Mouse (Mus musculus) spleen, postnatal 36 days (tissue): Measurements from ENCODE around the gene Arl5c.

Source experiments
- DNase-seq, 2 experiments: peaks; one replicate each; pipeline ENCODE4 v3.0.0; 2022; ENCODE audit warnings: low spot score in 2 of 2, mixed read lengths in 1 of 2

The Arl5c gene

GRCm38 (mm10) chr11:97960907-97961306, 35.1 kb downstream of the Arl5c start:
- no peak for DNase-seq

- no peak for DNase-seq
Measured at GRCm38 (mm10) chr11:97959300-97959680, 36.7 kb downstream of the Arl5c start.

- DNase-seq: no peak
Measured at GRCm38 (mm10) chr11:97958641-97959299, 37.2 kb downstream of the Arl5c start.

- DNase-seq: no peak
Measured at GRCm38 (mm10) chr11:97956905-97957560, 38.9 kb downstream of the Arl5c start.

GRCm38 (mm10) chr11:97955915-97956314, 40.1 kb downstream of the Arl5c start:
- no peak for DNase-seq

- peak; percentile 45 to 47 for DNase-seq
Measured at GRCm38 (mm10) chr11:97955146-97955902, 40.7 kb downstream of the Arl5c start.

- no peak for DNase-seq
Measured at GRCm38 (mm10) chr11:97954469-97955141, 41.4 kb downstream of the Arl5c start.

GRCm38 (mm10) chr11:97953939-97954275, 42.1 kb downstream of the Arl5c start:
- peak in 1 of 2 experiments; percentile 24 for DNase-seq

- peak; percentile 24 to 31 for DNase-seq
Measured at GRCm38 (mm10) chr11:97953179-97953938, 42.6 kb downstream of the Arl5c start.

GRCm38 (mm10) chr11:97952367-97953006, 43.5 kb downstream of the Arl5c start:
- DNase-seq: no peak

GRCm38 (mm10) chr11:97949703-97950475, 46.1 kb downstream of the Arl5c start:
- DNase-seq: peak in 1 of 2 experiments; percentile 34

GRCm38 (mm10) chr11:97947426-97947825, 48.6 kb downstream of the Arl5c start:
- DNase-seq: peak; percentile 30 to 33

- peak; percentile 24 to 55 for DNase-seq
Measured at GRCm38 (mm10) chr11:97945738-97946289, 50.2 kb downstream of the Arl5c start.

GRCm38 (mm10) chr11:97945031-97945430, 51.0 kb downstream of the Arl5c start:
- DNase-seq: no peak

- DNase-seq: no peak
Measured at GRCm38 (mm10) chr11:97943256-97943655, 52.7 kb downstream of the Arl5c start.

- DNase-seq: no peak
Measured at GRCm38 (mm10) chr11:97942420-97943111, 53.4 kb downstream of the Arl5c start.
